Mouse (Mus musculus) mammary gland, adult 2 months (tissue): ENCODE results near the gene Hypm. TPM values are rescaled to one million over a fixed set of nuclear protein-coding genes. Genes with fewer than 3 reads are reported as not detected.

ENCODE experiments used
- polyA plus RNA-seq: library from polyadenylated mRNA; depleted of rRNA; stranded (reverse); fragments of >200 nt; gene quantifications from 2 replicates; pipeline ENCODE4 v1.2.3, GENCODE M21; 2012; ENCODE audit warnings: low replicate concordance; rRNA removed

The Hypm gene
- polyA plus RNA-seq = not detected in 2 replicates

GRCm38 (mm10) chrX:9846628-9847027, at the start of gene Hypm:
Hypm (plus strand) TSS chrX:9846928.

GRCm38 (mm10) chrX:9849403-9849802, 2.7 kb downstream of the Hypm start, which contains the start of gene H2al3:
H2al3 (plus strand) TSS chrX:9849703.

GRCm38 (mm10) chrX:9885322-9885721, 38.6 kb downstream of the Hypm start, which contains the start of gene Sytl5:
Sytl5 (plus strand) TSS chrX:9885622.

Other genes starting within 250 kb of the Hypm start
- gene Dynlt3, start 183.9 kb upstream of the Hypm start, polyA plus RNA-seq = 6.5 and 28.1 TPM in 2 replicates
- gene H2al3, start 2.8 kb downstream of the Hypm start, polyA plus RNA-seq = not detected in 2 replicates
- 0.08 and 0.10 TPM in 2 replicates for gene Sytl5, start 38.7 kb downstream of the Hypm start, polyA plus RNA-seq